Mouse (Mus musculus) frontal cortex, adult (tissue): Measurements from ENCODE around the gene Tns1.
A peak's percentile ranks its signal among the peaks of the same experiment; 100 is the strongest.

Source experiments
- ATAC-seq: cut with Nextera tagmentation; 2 replicates; pipeline ENCODE4 v1.9.2; 2017; ENCODE audit warnings: mild to moderate bottlenecking, moderate library complexity, mixed read lengths; ENCODE audit not compliant: low TSS enrichment

Tns1 gene

GRCm38 (mm10) chr1:73862323-73863073 lies 261.8 kb downstream of the Tns1 start:
- ATAC-seq = 0 out of 2 replicates have a peak, but pooled peaks have one; percentile 23

GRCm38 (mm10) chr1:73860421-73860820 lies 263.8 kb downstream of the Tns1 start:
- no peak for ATAC-seq
